Comparison of ENCODE assay signal across 8 mouse cellular contexts in the genomic region with DNA sequence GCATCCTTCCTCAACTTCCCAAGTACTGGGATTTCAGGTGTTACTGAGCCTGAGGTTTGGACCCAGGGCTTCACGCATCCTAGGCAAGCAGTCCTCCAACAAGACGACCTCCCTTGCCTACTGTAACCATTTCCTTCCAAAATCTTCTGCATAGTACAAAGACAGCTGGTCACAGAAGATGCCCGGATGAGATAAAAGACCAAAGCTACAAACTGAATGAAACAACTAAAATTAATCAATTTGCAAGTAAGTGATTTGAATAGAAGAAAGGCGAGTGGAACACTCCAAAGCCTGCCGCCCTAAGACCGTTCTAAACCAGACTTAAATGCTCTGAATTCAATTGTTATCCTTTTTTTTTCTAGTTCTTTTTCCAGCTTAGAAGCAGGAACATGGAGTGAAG. TPM values are rescaled to one million over a fixed set of nuclear protein-coding genes. Genes with fewer than 3 reads are reported as not detected.
DNase-seq lines count a peak whose midpoint lies in the region; ATAC-seq lines count a peak whose summit lies in the region.
"Had no signal": no experiment of that assay in that cellular context is flagged by ENCODE, and none has a peak within 500 bp of the region (broad histone marks: within the 10 kb centered on the region; RNA-seq: fewer than 3 reads in every experiment).

No protein-coding gene starts in this region.

- no peak overlapping the region for H3K4me3 ChIP-seq in kidney, embryonic 16.5 days (ENCODE audit: low read length)
- no peak overlapping the region for H3K4me3 ChIP-seq in forebrain, embryonic 12.5 days (replicated peaks)
- peak overlapping the region; percentile 37; the same call in 1 of the 2 replicates for H3K4me3 ChIP-seq in liver, embryonic 13.5 days (replicated peaks)
- H3K4me3 ChIP-seq in neural tube, embryonic 15.5 days (replicated peaks) = no peak overlapping the region

- H3K27me3 ChIP-seq in kidney, embryonic 16.5 days (ENCODE audit: insufficient read depth, low read length) = peaks cover 28% of the 10 kb centered on the region
- peaks cover 18% of the 10 kb centered on the region; the same call in 1 of the 2 replicates for H3K27me3 ChIP-seq in forebrain, embryonic 12.5 days
- no peaks in the 10 kb centered on the region for H3K27me3 ChIP-seq in liver, embryonic 13.5 days
- H3K27me3 ChIP-seq in neural tube, embryonic 15.5 days (replicated peaks) = no peaks in the 10 kb centered on the region

- 65% methylated on average over 6 of the region's 6 CpGs for WGBS in kidney, embryonic 16.5 days
- 41% methylated on average over 6 of the region's 6 CpGs for WGBS in forebrain, embryonic 12.5 days
- WGBS in liver, embryonic 13.5 days (ENCODE audit: insufficient replicate concordance) = 45% methylated on average over 6 of the region's 6 CpGs
- 52% methylated on average over 6 of the region's 6 CpGs for WGBS in neural tube, embryonic 15.5 days

- ATAC-seq in kidney, embryonic 16.5 days (ENCODE audit: low FRiP score, low TSS enrichment) = no peak
- no peak for ATAC-seq in forebrain, embryonic 12.5 days (ENCODE audit: low FRiP score)
- no peak for ATAC-seq in liver, embryonic 13.5 days (ENCODE audit: low read depth)
- ATAC-seq in neural tube, embryonic 15.5 days (ENCODE audit: low FRiP score) = no peak
- no peak for ATAC-seq in megakaryocyte-erythroid progenitor cell, adult 5-6 weeks (replicated peaks; ENCODE audit: low FRiP score, low TSS enrichment, poor library complexity, severe bottlenecking)

- no peak overlapping the region for H3K27ac ChIP-seq in kidney, embryonic 16.5 days (ENCODE audit: low read length)
- H3K27ac ChIP-seq in forebrain, embryonic 12.5 days = peak overlapping the region; percentile 84
- H3K27ac ChIP-seq in liver, embryonic 13.5 days = peak overlapping the region; percentile 97
- H3K27ac ChIP-seq in neural tube, embryonic 15.5 days (replicated peaks) = no peak overlapping the region

- H3K9ac ChIP-seq in kidney, embryonic 16.5 days (replicated peaks; ENCODE audit: low read length) = no peak overlapping the region
- no peak overlapping the region for H3K9ac ChIP-seq in forebrain, embryonic 12.5 days
- peak overlapping the region; percentile 66; the same call in 1 of the 2 replicates for H3K9ac ChIP-seq in liver, embryonic 13.5 days
- no peak overlapping the region for H3K9ac ChIP-seq in neural tube, embryonic 15.5 days (replicated peaks)

- H3K4me2 ChIP-seq in kidney, embryonic 16.5 days (replicated peaks; ENCODE audit: low read depth, low read length) = peak overlapping the region; percentile 6; the same call in 1 of the 2 replicates
- H3K4me2 ChIP-seq in forebrain, embryonic 12.5 days = peak overlapping the region; percentile 47
- peak overlapping the region; percentile 65 for H3K4me2 ChIP-seq in liver, embryonic 13.5 days
- H3K4me2 ChIP-seq in neural tube, embryonic 15.5 days = peak overlapping the region; percentile 51

- peaks cover 18% of the 10 kb centered on the region for H3K4me1 ChIP-seq in kidney, embryonic 16.5 days (ENCODE audit: insufficient read depth, low read length)
- peaks cover 49% of the 10 kb centered on the region for H3K4me1 ChIP-seq in forebrain, embryonic 12.5 days
- peaks cover 99% of the 10 kb centered on the region for H3K4me1 ChIP-seq in liver, embryonic 13.5 days (replicated peaks)
- H3K4me1 ChIP-seq in neural tube, embryonic 15.5 days = peaks cover 44% of the 10 kb centered on the region

- DNase-seq in kidney, adult 9 months = no peak
- DNase-seq in liver, embryonic 13.5 days = no peak
- no peak for DNase-seq in kidney, adult 11 months
- DNase-seq: right cerebral cortex, postnatal 25 days had no signal

- no peaks in the 10 kb centered on the region for H3K36me3 ChIP-seq in kidney, embryonic 16.5 days (ENCODE audit: insufficient read depth, low read length)
- no peaks in the 10 kb centered on the region for H3K36me3 ChIP-seq in forebrain, embryonic 12.5 days (replicated peaks)
- H3K36me3 ChIP-seq in liver, embryonic 13.5 days = no peaks in the 10 kb centered on the region
- H3K36me3 ChIP-seq in neural tube, embryonic 15.5 days = no peaks in the 10 kb centered on the region

- H3K9me3 ChIP-seq in kidney, embryonic 16.5 days (ENCODE audit: low read length) = no peaks in the 10 kb centered on the region
- no peaks in the 10 kb centered on the region for H3K9me3 ChIP-seq in forebrain, embryonic 12.5 days
- H3K9me3 ChIP-seq in liver, embryonic 13.5 days (replicated peaks) = no peaks in the 10 kb centered on the region
- H3K9me3 ChIP-seq in neural tube, embryonic 15.5 days (replicated peaks) = no peaks in the 10 kb centered on the region

RNA-seq across cellular contexts. Expression of gene Frat1, which starts 5.6 kb away (rescaled TPM):
- 6.2 and 6.5 TPM in 2 replicates for polyA plus RNA-seq in kidney, embryonic 16.5 days (2015; fragmentation: Nextera tagmentation; extraction: Ambion mirVana)
- polyA plus RNA-seq in forebrain, embryonic 12.5 days (2016; fragmentation: Nextera tagmentation; extraction: Ambion mirVana) = 18.1 and 20.5 TPM in 2 replicates
- polyA plus RNA-seq in liver, embryonic 13.5 days (2015; fragmentation: Nextera tagmentation; extraction: Ambion mirVana) = 13.7 and 14.5 TPM in 2 replicates
- polyA plus RNA-seq in neural tube, embryonic 15.5 days (2015; fragmentation: Nextera tagmentation; extraction: Ambion mirVana) = 20.1 and 22.7 TPM in 2 replicates
- 18.1 and 25.6 TPM in 2 replicates for total RNA-seq in megakaryocyte-erythroid progenitor cell, adult 5-6 weeks (2014; fragmentation: Nextera tagmentation)
- 17.7 and 32.4 TPM in 2 replicates for total RNA-seq in megakaryocyte-erythroid progenitor cell, adult 5-6 weeks (2017)

RNA-seq across cellular contexts. Expression of gene Frat2, which starts 12.5 kb away (rescaled TPM):
- 3.7 and 4.7 TPM in 2 replicates for polyA plus RNA-seq in kidney, embryonic 16.5 days (2015; fragmentation: Nextera tagmentation; extraction: Ambion mirVana)
- polyA plus RNA-seq in forebrain, embryonic 12.5 days (2016; fragmentation: Nextera tagmentation; extraction: Ambion mirVana) = 19.3 and 22.7 TPM in 2 replicates
- 4.6 and 6.0 TPM in 2 replicates for polyA plus RNA-seq in liver, embryonic 13.5 days (2015; fragmentation: Nextera tagmentation; extraction: Ambion mirVana)
- polyA plus RNA-seq in neural tube, embryonic 15.5 days (2015; fragmentation: Nextera tagmentation; extraction: Ambion mirVana) = 7.0 and 7.1 TPM in 2 replicates
- 30.5 and 32.9 TPM in 2 replicates for total RNA-seq in megakaryocyte-erythroid progenitor cell, adult 5-6 weeks (2014; fragmentation: Nextera tagmentation)
- total RNA-seq in megakaryocyte-erythroid progenitor cell, adult 5-6 weeks (2017) = 55.8 and 63.7 TPM in 2 replicates

RNA-seq across cellular contexts. Expression of gene Arhgap19, which starts 33.6 kb away (rescaled TPM):
- 28.0 and 31.1 TPM in 2 replicates for polyA plus RNA-seq in kidney, embryonic 16.5 days (2015; fragmentation: Nextera tagmentation; extraction: Ambion mirVana)
- polyA plus RNA-seq in forebrain, embryonic 12.5 days (2016; fragmentation: Nextera tagmentation; extraction: Ambion mirVana) = 36.0 and 38.8 TPM in 2 replicates
- 25.0 and 33.6 TPM in 2 replicates for polyA plus RNA-seq in liver, embryonic 13.5 days (2015; fragmentation: Nextera tagmentation; extraction: Ambion mirVana)
- 4.8 and 8.7 TPM in 2 replicates for polyA plus RNA-seq in neural tube, embryonic 15.5 days (2015; fragmentation: Nextera tagmentation; extraction: Ambion mirVana)
- total RNA-seq in megakaryocyte-erythroid progenitor cell, adult 5-6 weeks (2014; fragmentation: Nextera tagmentation) = 41.0 and 44.7 TPM in 2 replicates
- total RNA-seq in megakaryocyte-erythroid progenitor cell, adult 5-6 weeks (2017) = 34.1 and 40.5 TPM in 2 replicates

Comparison
In these comparisons a context has a peak if more than half of its experiments do, and no peak if none do; other contexts are left out.
1. H3K27ac ChIP-seq: peak in forebrain, embryonic 12.5 days (single experiment) and liver, embryonic 13.5 days (single experiment); none in kidney, embryonic 16.5 days (single experiment) and neural tube, embryonic 15.5 days (single experiment).
2. H3K4me2 ChIP-seq: peak in every context shown above with its lines; median percentile 65 in liver, embryonic 13.5 days; 51 in neural tube, embryonic 15.5 days; 47 in forebrain, embryonic 12.5 days; 6 in kidney, embryonic 16.5 days.